Mouse (Mus musculus) lung, embryonic 14.5 days (tissue): ENCODE measurements around the gene Bola1. TPM values are rescaled to one million over a fixed set of nuclear protein-coding genes. Genes with fewer than 3 reads are reported as not detected.

ENCODE experiments used
- ATAC-seq: fragments of 200-750 bp; cut with Nextera tagmentation; 2 replicates; pipeline ENCODE4 v1.8.0; 2017; ENCODE audit warnings: mild to moderate bottlenecking, moderate TSS enrichment, moderate library complexity; ENCODE audit not compliant: insufficient read depth
- DNase-seq: peaks from one replicate; pipeline ENCODE4 v3.0.0-alpha.2; 2015
- H3K27ac ChIP-seq: fragments of 300-500 bp; sonication (generic); 2 replicates; pipeline ENCODE4 v1.5.1; 2014; ENCODE audit warnings: low read depth, mild to moderate bottlenecking, moderate library complexity
- H3K27me3 ChIP-seq: fragments of 300-500 bp; sonication (generic); 2 replicates; pipeline ENCODE4 v1.6.1; 2014; ENCODE audit warnings: low read length, control low read depth; ENCODE audit not compliant: insufficient read depth
- H3K36me3 ChIP-seq: fragments of 300-500 bp; sonication (generic); 2 replicates; pipeline ENCODE4 v1.6.1; 2014; ENCODE audit warnings: control low read depth; ENCODE audit not compliant: insufficient read depth
- H3K4me1 ChIP-seq: fragments of 300-500 bp; sonication (generic); 2 replicates; pipeline ENCODE4 v1.6.1; 2014; ENCODE audit warnings: antibody characterized with exemption, control low read depth; ENCODE audit not compliant: insufficient read depth
- H3K4me2 ChIP-seq: fragments of 300-500 bp; sonication (generic); 2 replicates; pipeline ENCODE4 v1.6.1; 2014; ENCODE audit warnings: mild to moderate bottlenecking
- H3K4me3 ChIP-seq: fragments of 300-500 bp; sonication (generic); 2 replicates; pipeline ENCODE4 v1.5.1; 2014; ENCODE audit warnings: low read depth, low read length
- H3K9ac ChIP-seq: fragments of 300-500 bp; sonication (generic); 2 replicates; pipeline ENCODE4 v1.6.1; 2014
- H3K9me3 ChIP-seq: fragments of 300-500 bp; sonication (generic); 2 replicates; pipeline ENCODE4 v1.6.1; 2016; ENCODE audit warnings: low read depth, low read length, control low read depth
- CTCF ChIP-seq: IDR thresholded peaks from 2 replicates; pipeline ENCODE4 v1.5.1; 2016; ENCODE audit warnings: antibody characterized with exemption, low read depth
- WGBS: fragments of 180-500 bp; shearing (Covaris S2); extraction: QIAGEN DNeasy Blood & Tissue Kit; methylation state at CpG from one replicate; pipeline ENCODE4 v1.1.7; 2014; 5-methylcytosine and 5-hydroxymethylcytosine counted together
- polyA plus RNA-seq: library from polyadenylated mRNA; unstranded; fragments of >200 nt; fragmentation: Nextera tagmentation; extraction: Ambion mirVana; gene quantifications from 2 replicates; pipeline ENCODE4 v1.2.1, GENCODE M21; 2014

The Bola1 gene
- polyA plus RNA-seq, 1 experiment from 2014 or later, result 57.6 TPM

- Histone ChIP-seq H3K9ac (no peak overlapping the region), H3K4me1 (no peaks in the 10 kb centered on the region), H3K27me3 (peaks cover 3% of the 10 kb centered on the region; the same call in 1 of the 2 replicates), H3K4me3 (no peak overlapping the region), H3K36me3 (no peaks in the 10 kb centered on the region), H3K27ac (peak overlapping the region; percentile 33; the same call in 1 of the 2 replicates), H3K4me2 (0 out of 2 replicates have a peak overlapping the region, but pooled peaks have one; percentile 6), H3K9me3 (no peaks in the 10 kb centered on the region)
- TF ChIP-seq CTCF, result no peak
- DNase-seq (no peak), ATAC-seq (no peak)
- WGBS, result 56% methylated on average over 5 of the region's 5 CpGs
These were observed 36.6 kb upstream of the Bola1 start for GRCm38 (mm10) chr3:96255926-96256593.

- H3K4me2 ChIP-seq, result peak overlapping the region; percentile 20; the same call in 1 of the 2 replicates
- WGBS, result 35% methylated on average over 10 of the region's 10 CpGs
- ATAC-seq (peak; percentile 67), DNase-seq (peak; percentile 55)
- no peak for TF ChIP-seq CTCF
- H3K9ac ChIP-seq, result no peak overlapping the region
- no peaks in the 10 kb centered on the region for H3K4me1 ChIP-seq
- no peaks in the 10 kb centered on the region for H3K9me3 ChIP-seq
- H3K27ac ChIP-seq, result no peak overlapping the region
- H3K36me3 ChIP-seq, result no peaks in the 10 kb centered on the region
- H3K27me3 ChIP-seq, result peaks cover 3% of the 10 kb centered on the region; the same call in 1 of the 2 replicates
- H3K4me3 ChIP-seq, result no peak overlapping the region
These were observed 35.3 kb upstream of the Bola1 start for GRCm38 (mm10) chr3:96254683-96255355.

- Histone ChIP-seq H3K36me3 (no peaks in the 10 kb centered on the region), H3K27ac (no peak overlapping the region), H3K4me2 (no peak overlapping the region), H3K4me1 (no peaks in the 10 kb centered on the region), H3K4me3 (no peak overlapping the region), H3K27me3 (peaks cover 3% of the 10 kb centered on the region; the same call in 1 of the 2 replicates), H3K9ac (no peak overlapping the region), H3K9me3 (no peaks in the 10 kb centered on the region)
- TF ChIP-seq CTCF, result no peak
- no peak for DNase-seq
- no peak for ATAC-seq
- 84% methylated on average over 3 of the region's 3 CpGs for WGBS
These were observed 32.3 kb upstream of the Bola1 start for GRCm38 (mm10) chr3:96251787-96252186.

GRCm38 (mm10) chr3:96250890-96251289 lies 31.4 kb upstream of the Bola1 start:
- Histone ChIP-seq H3K4me1 (no peaks in the 10 kb centered on the region), H3K9ac (no peak overlapping the region), H3K27ac (no peak overlapping the region), H3K4me3 (no peak overlapping the region), H3K36me3 (no peaks in the 10 kb centered on the region), H3K9me3 (no peaks in the 10 kb centered on the region), H3K4me2 (no peak overlapping the region), H3K27me3 (peaks cover 3% of the 10 kb centered on the region; the same call in 1 of the 2 replicates)
- no peak for ATAC-seq
- WGBS, result 63% methylated on average over 3 of the region's 3 CpGs
- no peak for TF ChIP-seq CTCF
- DNase-seq, result no peak

- peak overlapping the region; percentile 70 for H3K4me2 ChIP-seq
- H3K27ac ChIP-seq, result no peak overlapping the region
- no peaks in the 10 kb centered on the region for H3K9me3 ChIP-seq
- peak overlapping the region; percentile 52 for H3K4me3 ChIP-seq
- peaks cover 5% of the 10 kb centered on the region for H3K4me1 ChIP-seq
- 0 out of 2 replicates have a peak overlapping the region, but pooled peaks have one; percentile 62 for H3K9ac ChIP-seq
- no peaks in the 10 kb centered on the region for H3K36me3 ChIP-seq
- DNase-seq, result no peak
- ATAC-seq, result no peak
- no peak for TF ChIP-seq CTCF
- 36% methylated on average over 4 of the region's 4 CpGs for WGBS
- peaks cover 3% of the 10 kb centered on the region; the same call in 1 of the 2 replicates for H3K27me3 ChIP-seq
These were observed 29.5 kb upstream of the Bola1 start for GRCm38 (mm10) chr3:96249034-96249345.

- 30% methylated on average over 6 of the region's 6 CpGs for WGBS
- H3K36me3 ChIP-seq, result no peaks in the 10 kb centered on the region
- H3K4me2 ChIP-seq, result peak overlapping the region; percentile 70
- peak overlapping the region; percentile 52 for H3K4me3 ChIP-seq
- peak overlapping the region; percentile 62 for H3K9ac ChIP-seq
- no peak for TF ChIP-seq CTCF
- ATAC-seq (no peak), DNase-seq (peak; percentile 36)
- H3K27ac ChIP-seq, result peak overlapping the region; percentile 86; the same call in 1 of the 2 replicates
- H3K27me3 ChIP-seq, result no peaks in the 10 kb centered on the region
- peaks cover 8% of the 10 kb centered on the region for H3K4me1 ChIP-seq
- H3K9me3 ChIP-seq, result no peaks in the 10 kb centered on the region
These were observed 28.9 kb upstream of the Bola1 start for GRCm38 (mm10) chr3:96248141-96249033.
